Mouse (Mus musculus) fat pad, adult 2 months (tissue): ENCODE measurements around the gene Mesp2.
"Not testable (repeated sequence)": the region's sequence is repeated elsewhere in the genome, so short reads cannot be mapped to it uniquely, and the experiment has no call there.

Experiments used
- DNase-seq: peaks from one replicate; pipeline ENCODE4 v3.0.0-alpha.2; 2011; ENCODE audit warnings: low read depth, low spot score; ENCODE audit errors: extremely low read depth

The Mesp2 gene

GRCm38 (mm10) chr7:79810611-79811506 is at the start of gene Mesp2:
Gene Mesp2, plus strand, starts transcription at chr7:79810727.
- no peak for DNase-seq

- no peak for DNase-seq
These were observed 49.2 kb upstream of the Mesp2 start for GRCm38 (mm10) chr7:79761124-79761876.

GRCm38 (mm10) chr7:79762106-79762505 is 48.4 kb upstream of the Mesp2 start:
- no peak for DNase-seq

GRCm38 (mm10) chr7:79765991-79766390 is 44.5 kb upstream of the Mesp2 start:
- no peak for DNase-seq

- DNase-seq = no peak
These were observed 40.9 kb upstream of the Mesp2 start for GRCm38 (mm10) chr7:79769664-79770063.

- DNase-seq = no peak
These were observed 38.7 kb upstream of the Mesp2 start for GRCm38 (mm10) chr7:79771561-79772512.

- DNase-seq = no peak
These were observed 29.6 kb upstream of the Mesp2 start for GRCm38 (mm10) chr7:79780647-79781626.

GRCm38 (mm10) chr7:79781826-79782515 is 28.6 kb upstream of the Mesp2 start:
- no peak for DNase-seq

GRCm38 (mm10) chr7:79782516-79782855 is 28.0 kb upstream of the Mesp2 start:
- DNase-seq = no peak

GRCm38 (mm10) chr7:79786295-79786694 is 24.2 kb upstream of the Mesp2 start:
- no peak for DNase-seq

- DNase-seq = not testable (repeated sequence)
These were observed 20.7 kb upstream of the Mesp2 start for GRCm38 (mm10) chr7:79789812-79790211.

GRCm38 (mm10) chr7:79792635-79793421 is 17.7 kb upstream of the Mesp2 start:
- no peak for DNase-seq

- DNase-seq = no peak
These were observed 16.8 kb upstream of the Mesp2 start, which contains the start of gene Mesp1 for GRCm38 (mm10) chr7:79793688-79794087. Gene Mesp1, minus strand, starts transcription at chr7:79793788.

- no peak for DNase-seq
These were observed 11.9 kb upstream of the Mesp2 start for GRCm38 (mm10) chr7:79798606-79799005.

GRCm38 (mm10) chr7:79799048-79799447 is 11.5 kb upstream of the Mesp2 start:
- DNase-seq = no peak

GRCm38 (mm10) chr7:79799506-79799905 is 11.0 kb upstream of the Mesp2 start:
- DNase-seq = no peak

GRCm38 (mm10) chr7:79800336-79800735 is 10.2 kb upstream of the Mesp2 start:
- DNase-seq = peak; percentile 91

GRCm38 (mm10) chr7:79801391-79801790 is 9.1 kb upstream of the Mesp2 start:
- DNase-seq = no peak
